Mouse (Mus musculus) cerebellum, adult 2 months (tissue): ENCODE data around the gene Cryzl2.

ENCODE experiments used
- CTCF ChIP-seq: fragments of 200-500 bp; IDR thresholded peaks from 2 replicates; pipeline ENCODE4 v1.5.1; 2011; ENCODE audit warnings: low read depth, mild to moderate bottlenecking, control low read depth, low read length, moderate library complexity, borderline replicate concordance; ENCODE audit not compliant: insufficient read depth
- POLR2A ChIP-seq: fragments of 200-500 bp; IDR thresholded peaks from 2 replicates; pipeline ENCODE4 v1.6.1; 2011; ENCODE audit warnings: low read length, control low read depth, borderline replicate concordance; ENCODE audit not compliant: insufficient read depth

DNA sequence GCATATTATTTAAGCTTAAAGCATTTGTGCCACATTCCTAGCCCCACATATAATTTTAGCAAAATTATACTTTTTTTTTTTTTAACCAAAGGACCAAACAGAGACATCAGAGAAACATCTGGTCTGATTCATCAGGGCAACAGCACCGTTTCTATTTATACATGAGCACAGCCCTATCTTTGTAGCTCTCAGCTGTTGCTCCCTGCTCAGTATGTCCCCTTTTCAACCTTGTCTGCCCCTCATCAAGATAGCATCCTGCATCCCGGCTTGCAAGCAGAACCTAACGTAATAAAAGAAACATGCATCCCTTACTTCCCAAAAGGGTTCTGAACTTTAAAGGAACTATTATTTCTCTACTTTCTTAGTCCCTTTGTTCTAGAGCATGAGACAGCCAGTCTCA, 41.0 kb upstream of the Cryzl2 start:
- no peak for TF ChIP-seq CTCF
- no peak for TF ChIP-seq POLR2A
